Mouse (Mus musculus) stomach, postnatal 0 days (tissue): ENCODE data around the gene Abhd5.

Source experiments
- CTCF ChIP-seq: IDR thresholded peaks from 2 replicates; pipeline ENCODE4 v1.5.1; 2016; ENCODE audit warnings: antibody characterized with exemption, low read depth, mild to moderate bottlenecking, moderate library complexity
- EP300 ChIP-seq: optimal IDR thresholded peaks from 2 replicates; pipeline ENCODE3; 2016; ENCODE audit warnings: antibody characterized with exemption

- TF ChIP-seq CTCF (no peak), EP300 (no peak)
Observed at GRCm38 (mm10) chr9:122416617-122417016, 65.2 kb downstream of the Abhd5 start.
